Mouse (Mus musculus) heart, postnatal 10 days (tissue): ENCODE data around the gene Acad9. TPM values are rescaled to one million over a fixed set of nuclear protein-coding genes. Genes with fewer than 3 reads are reported as not detected.

ENCODE experiments used
- DNase-seq, 2 experiments: peaks; one replicate each; pipeline ENCODE4 v3.0.0; 2021
- intact Hi-C: fragments of 180-260 bp; cut with DNase I; formaldehyde crosslinking; loops from one replicate; pipeline ENCODE4 v1.15.1; 2025
- total RNA-seq, 2 experiments: library from RNA; stranded (reverse); gene quantifications; 2 replicates each; pipeline ENCODE4 v1.2.3; 2021

Gene Acad9
- 10 to 100 TPM; 57.4 to 58.4 TPM for total RNA-seq

DNA sequence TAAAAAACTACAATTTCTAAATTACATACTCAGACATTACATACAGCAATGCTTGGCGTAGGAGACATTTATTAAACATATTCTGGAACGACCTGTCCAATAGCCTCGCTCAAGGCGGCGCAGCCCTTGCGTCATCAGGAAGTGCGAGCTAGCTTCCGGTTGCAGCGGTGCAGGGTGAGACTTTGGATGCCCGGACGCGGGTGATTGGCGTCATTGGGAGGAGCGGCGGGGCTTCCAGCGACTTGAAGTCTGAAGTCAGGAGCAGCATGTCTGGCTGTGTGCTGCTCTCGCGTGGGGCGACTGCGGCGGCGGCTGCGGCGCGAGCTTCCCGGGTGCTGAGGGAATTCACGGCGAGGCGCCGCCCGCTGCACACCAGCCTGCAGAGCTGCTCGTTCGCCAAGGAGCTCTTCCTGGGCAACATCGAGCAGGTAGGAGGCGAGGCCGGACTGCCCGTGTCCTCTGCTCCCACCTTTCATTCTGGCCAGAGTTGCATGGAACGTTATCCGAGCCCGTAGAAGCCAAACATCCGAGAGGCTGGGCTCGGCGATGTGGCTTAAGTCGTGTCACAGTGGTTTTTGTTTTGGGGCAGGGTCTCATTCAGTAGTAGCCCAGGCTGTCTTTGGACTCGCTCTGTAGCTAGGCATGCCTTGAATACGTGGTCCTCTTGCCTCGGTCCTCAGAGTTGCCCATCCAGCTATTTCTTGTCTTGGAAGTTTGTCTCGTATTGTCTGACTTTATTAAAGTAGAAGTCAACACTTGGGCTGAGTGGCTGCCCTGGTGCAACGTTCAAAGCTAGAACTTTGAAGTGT is at the start of gene Acad9:
TSS of gene Acad9 (plus strand) at position 137 of the 809 bp plus-strand sequence.
- DNase-seq: peak; percentile 96 to 98
- intact Hi-C loops: loop anchor here (2.0 to 5.0 kb wide), 2 partner anchors 134 to 373 kb away; no protein-coding TSS in a partner anchor

DNA sequence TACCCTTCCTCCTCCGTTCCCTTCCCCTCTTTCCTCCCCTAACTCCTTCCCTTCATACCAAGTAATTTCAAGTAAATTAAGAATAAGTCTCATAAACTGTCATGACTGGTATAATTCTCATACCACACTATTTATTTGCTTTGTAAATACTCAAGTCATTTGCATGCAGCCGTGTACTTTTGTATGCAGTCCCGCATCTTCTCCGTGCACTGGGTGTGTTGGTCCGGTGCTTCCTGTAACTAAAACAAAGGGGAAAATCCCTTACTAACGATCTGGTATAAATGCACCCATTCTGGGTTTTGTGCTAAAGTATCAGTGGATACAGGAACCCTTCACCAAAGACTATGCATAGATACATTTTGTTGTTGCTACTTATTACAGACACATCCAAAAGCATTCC is 40.0 kb upstream of the Acad9 start:
- intact Hi-C loops: no loop called here
- DNase-seq: no peak

DNA sequence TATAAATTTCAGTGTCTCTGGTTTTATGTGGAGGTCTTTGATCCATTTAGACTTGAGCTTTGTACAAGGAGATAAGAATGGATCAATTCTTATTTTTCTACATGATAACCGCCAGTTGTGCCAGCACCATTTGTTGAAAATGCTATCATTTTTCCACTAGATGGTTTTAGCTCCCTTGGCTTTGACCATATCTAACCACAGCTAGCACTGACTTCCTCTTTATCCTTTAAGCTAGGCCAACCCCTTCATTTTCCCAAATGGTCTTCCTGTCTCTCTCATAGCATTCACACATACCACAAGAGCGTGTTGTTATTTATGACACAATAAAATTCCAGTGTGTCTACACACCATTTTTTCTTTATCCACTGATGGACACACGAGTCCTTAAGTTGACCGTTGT is 35.8 kb upstream of the Acad9 start:
- no peak for DNase-seq
- intact Hi-C loops: no loop called here

DNA sequence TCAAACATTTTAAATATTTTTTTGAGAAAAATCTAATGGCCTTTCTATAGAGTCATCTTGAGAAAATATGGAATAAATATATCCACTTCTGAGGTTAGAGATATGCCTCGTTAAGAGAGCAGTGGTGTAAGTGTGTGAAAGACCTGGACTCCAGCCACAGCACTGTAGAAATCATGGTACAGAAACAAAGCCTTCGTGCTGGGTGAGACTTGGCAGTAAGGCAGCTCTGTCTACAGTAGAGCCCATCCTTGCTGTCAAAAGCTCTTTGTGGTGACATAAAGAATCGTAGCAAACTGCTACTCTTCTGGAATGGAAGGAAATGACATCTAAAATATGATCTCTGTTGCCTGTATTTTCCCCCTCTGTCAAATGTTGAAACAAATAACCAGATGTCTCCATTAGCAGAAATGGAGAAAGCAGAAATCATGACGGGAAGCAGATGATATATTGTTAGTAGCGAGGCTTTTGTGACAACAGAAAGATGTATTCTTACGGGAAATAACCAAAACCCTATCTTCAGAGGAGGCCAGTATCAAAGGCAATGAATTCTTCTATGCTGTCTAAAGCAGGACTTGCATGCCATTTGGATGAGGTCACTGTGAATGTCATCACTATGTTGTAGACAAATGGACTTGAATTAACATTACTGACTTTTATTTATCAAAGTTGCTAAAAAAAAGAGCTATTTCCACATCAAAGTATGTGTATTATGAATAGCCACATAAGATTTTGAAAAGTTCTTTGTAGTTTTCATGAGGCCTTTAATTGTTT is 33.9 kb upstream of the Acad9 start:
- intact Hi-C loops: no loop called here
- DNase-seq: peak; percentile 5 to 8

DNA sequence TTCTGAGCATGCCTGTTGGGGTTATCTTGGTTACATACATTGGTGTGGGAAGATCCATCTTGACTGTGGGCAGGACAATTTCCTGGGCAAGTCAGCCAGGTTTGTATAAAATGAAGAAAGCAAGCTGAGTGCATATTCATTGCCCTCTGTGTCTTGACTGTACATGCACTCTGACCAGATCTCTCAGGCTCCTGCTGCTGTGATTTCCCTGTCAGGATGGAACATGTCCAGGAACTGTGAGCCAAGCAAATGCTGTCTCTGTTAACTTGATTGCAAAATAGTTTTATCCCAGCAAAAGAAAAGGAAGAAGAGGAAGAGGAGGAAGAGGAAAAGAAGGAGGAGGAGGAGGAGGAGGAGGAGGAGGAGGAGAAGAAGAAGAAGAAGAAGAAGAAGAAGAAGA is 21.3 kb upstream of the Acad9 start:
- intact Hi-C loops: no loop called here
- DNase-seq: no peak

DNA sequence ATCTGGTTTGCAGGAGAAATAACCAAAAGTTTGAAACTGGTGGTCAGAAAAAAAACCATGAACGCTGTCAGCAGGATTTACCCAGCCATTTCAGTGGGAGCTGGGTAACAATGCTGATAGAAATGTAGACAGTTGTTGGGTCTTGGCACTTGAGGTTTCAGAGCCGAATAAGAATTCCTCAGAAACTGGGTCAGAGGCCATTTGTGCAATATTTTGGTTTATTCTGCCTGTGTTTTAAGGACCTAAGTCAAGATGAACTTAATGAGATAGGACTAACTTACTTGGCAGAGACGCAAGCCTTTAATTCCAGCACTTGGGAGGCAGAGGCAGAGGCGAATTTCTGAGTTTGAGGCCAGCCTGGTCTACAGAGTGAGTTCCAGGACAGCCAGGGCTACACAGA is 20.7 kb upstream of the Acad9 start:
- DNase-seq: no peak

DNA sequence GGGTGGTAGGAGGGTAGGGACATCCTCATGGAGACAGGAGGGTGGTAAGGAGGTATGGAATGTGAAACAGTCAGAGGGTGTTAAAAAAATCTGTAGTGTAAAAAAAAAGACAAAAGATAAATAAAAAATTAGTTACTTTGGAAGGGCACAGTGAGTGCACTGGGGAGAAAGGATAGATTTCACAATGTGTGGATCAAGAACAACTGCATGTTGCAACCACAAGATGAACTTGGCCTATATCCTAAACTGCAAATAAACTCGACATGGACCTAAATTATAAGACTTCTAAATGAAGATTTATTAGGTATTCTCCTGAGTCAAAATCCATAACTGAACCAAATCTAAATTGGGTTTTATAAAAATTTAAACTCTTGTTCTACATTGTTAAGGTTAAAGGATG is 16.7 kb upstream of the Acad9 start:
- intact Hi-C loops: no loop called here
- DNase-seq: no peak

More for the DNA sequence above, 20.7 kb upstream of the Acad9 start:
- intact Hi-C loops: no loop called here

DNA sequence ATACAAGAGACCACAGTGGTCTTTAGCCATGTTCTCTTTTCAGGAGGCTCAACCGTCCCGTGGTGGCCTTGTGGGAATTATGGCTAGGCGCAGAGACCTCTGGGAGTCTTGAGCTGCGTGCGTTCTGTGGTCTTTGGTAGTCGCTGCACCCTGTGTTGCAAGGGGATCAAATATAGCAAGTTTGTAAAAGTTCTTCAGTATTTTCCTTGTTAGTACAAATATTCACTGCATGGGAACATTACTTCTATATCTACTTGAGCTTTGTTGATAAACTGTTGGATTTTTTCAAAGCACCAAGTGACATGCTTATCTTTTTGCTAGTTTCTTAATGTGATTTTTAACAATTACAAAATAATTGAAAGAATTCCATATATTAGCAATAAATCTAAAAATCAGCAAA is 12.3 kb upstream of the Acad9 start, which contains the start of gene Ccdc144b:
TSS of gene Ccdc144b (minus strand) at position 101 of the 400 bp plus-strand sequence.
- intact Hi-C loops: no loop called here
- no peak for DNase-seq

DNA sequence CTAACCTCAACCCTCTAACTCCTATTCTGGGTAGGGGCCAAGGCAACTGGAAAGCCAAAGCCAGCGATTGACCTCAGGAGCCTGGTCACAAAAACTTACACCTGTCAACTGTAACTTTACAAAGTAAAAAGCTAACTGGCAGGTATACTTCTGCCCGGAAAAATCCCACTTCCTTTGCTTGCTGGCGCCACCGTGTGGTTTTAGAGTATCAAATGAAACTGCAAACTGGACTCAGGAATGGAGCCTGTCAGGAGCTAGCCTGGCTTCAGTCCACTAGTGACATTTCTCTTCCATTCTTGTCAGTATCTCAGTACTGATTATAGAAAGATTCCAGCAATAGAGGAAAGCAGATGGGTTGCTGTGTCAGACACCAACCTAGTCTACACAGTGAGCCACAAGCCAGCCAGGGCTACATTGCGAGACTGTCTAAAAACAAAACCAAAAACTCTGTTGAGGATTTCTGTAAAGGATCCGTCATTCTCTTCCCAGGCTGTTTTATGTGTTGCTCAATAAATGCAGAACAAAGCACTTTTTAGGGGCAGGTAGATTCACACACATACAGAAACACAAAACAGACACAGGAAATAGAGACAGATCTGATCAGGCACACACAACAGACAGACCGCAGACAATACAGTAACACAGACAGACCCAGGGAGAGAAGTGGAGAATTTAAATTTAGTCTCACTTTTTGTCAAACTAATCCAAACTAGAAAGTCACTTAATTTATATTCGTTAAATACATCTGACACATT is 5.5 kb upstream of the Acad9 start:
- intact Hi-C loops: loop anchor here (1.0 to 5.0 kb wide), 3 partner anchors 63 to 308 kb away; partner anchors contain the start of gene Atp11b
- peak; percentile 65 to 86 for DNase-seq

DNA sequence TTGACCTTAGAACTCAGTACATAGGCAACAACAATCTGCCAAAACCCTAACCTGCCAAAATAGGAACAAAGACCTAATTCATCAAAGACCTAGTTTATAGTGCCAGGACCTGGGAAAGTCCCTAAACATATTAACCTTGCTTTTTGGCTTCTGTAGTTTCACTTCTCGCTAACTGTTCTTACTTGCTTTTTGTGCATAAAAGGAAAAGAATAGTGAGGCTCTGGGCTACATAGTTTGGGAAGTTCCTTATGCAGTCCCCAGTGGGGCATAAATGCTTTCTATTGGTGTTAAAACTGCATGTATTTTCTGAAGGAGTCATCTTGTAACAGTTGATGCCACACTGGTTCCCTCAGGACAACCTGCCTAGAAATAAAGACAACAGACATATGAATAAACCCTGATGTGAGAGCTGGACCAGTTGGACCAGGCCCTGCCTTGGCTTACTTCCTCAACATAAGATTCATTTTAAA is 1.2 kb upstream of the Acad9 start:
- no peak for DNase-seq
- intact Hi-C loops: loop anchor here (2.0 to 5.0 kb wide), 4 partner anchors 67 to 372 kb away; partner anchors contain the start of gene Atp11b

DNA sequence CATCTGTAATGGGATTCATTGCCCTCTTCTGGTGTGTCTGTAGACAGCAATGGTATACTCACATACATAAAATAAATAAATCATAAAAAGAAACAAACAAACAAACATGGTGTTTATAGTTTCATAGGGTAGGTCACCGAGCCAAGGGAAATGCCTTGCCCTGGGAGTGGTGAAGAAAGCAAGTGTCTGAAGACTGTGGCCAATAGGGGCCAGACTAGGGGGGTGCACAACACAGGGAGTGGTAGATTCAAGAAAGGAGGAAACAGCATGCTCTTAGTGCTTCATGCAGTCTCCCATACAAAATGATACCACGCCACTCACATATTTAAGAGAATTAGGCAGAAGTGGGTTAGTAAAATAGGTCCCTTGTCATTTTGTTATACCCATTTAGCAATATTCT is 613 bp upstream of the Acad9 start:
- intact Hi-C loops: loop anchor here (2.0 to 5.0 kb wide), 2 partner anchors 133 to 372 kb away; no protein-coding TSS in a partner anchor
- DNase-seq: no peak

DNA sequence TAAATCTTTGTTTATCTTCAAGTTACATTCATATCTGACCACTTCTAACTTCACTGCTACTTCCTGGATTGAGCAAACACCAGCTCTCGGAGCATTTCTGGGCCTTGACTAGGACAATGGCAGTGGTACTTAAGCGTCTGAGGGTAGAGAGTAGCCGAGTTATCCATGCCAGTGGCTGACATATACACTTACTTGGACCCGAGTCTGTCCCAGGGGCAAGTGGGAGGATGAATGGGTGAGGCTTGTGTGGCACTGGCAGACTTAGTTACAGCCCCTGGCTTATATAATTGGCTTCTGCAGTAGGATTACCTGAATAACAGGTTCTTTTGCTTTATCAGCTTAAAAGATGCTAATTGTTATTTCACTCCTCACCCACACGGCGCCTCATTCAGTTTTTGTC is 2.0 kb downstream of the Acad9 start:
- intact Hi-C loops: loop anchor here (5.0 kb wide), 1 partner anchor 135 kb away; no protein-coding TSS in a partner anchor
- DNase-seq: no peak

DNA sequence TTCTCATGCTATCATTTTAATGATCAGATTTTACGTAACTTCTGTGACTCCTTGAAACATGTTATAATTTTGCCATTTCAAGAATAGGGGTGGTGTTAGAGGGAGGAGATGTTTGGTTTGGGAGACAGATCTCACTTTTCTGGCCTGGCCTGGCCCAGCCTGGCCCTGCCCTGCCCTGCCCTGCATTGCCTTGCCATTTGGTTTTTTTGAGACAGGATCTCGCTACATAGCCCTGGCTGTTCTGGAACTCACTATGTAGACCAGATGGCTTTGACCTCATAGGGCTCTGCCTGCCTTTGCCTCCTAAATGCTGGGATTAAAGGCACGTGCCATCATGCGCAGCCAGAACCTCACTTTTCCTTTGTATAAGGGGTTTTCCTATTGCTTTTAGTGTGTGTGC is 4.7 kb downstream of the Acad9 start:
- intact Hi-C loops: no loop called here
- no peak for DNase-seq

DNA sequence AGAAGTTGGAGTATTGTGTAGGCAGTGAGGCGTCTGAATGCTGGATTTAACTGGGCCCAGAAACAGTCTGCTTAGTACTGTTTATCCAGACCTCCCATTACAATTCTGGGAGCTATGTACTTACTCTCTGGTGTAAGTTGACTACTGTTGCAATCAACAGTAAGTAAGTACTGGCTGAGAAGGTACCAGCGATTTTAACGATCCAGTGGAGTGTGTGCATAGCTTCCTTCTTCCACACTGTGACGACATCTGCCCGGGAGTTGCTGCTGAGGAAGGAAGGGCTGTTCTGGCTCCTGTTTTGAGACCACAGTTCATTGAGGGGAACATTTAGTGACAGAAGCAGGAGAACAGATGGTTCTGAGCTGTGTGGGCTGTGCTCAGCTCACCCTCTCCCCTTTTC is 5.3 kb downstream of the Acad9 start:
- DNase-seq: no peak
- intact Hi-C loops: no loop called here

DNA sequence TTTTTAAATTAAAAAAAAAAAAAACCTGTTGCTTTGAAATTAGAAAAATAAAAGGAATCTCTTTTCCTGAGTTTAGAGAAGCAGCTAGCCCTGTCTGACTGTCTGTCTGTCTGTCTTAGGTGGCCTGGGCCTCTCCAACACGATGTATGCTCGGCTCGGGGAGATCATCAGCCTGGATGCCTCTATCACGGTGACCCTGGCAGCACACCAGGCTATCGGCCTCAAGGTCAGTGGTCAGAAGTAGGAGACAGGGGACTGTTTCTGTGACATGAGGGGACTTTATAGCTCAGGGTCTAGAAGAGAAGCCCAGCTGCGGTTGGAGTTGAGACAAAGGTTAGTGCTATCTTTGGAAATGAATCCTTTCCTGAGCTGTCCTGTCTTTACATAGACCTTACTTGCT is 8.5 kb downstream of the Acad9 start:
- no peak for DNase-seq
- intact Hi-C loops: no loop called here

DNA sequence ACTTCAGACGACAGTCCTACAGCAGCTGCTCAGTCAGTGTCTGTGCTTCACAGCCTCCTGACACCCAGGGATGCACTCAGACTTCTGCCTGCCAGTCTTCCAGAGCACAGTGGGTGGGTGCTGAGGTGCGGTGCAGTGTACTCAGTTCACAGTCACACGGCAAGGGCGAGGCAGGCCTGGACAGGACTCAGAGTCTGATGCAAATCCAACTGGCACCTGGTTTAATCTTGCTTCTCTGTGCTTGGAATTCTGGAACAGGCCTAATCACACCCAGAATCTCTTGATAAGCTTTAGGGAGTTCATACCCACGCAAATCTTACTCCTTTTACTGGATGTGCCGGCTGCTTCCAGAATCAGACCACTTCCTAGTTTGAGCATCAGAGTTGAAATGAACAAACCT is 9.7 kb downstream of the Acad9 start:
- no peak for DNase-seq
- intact Hi-C loops: no loop called here

DNA sequence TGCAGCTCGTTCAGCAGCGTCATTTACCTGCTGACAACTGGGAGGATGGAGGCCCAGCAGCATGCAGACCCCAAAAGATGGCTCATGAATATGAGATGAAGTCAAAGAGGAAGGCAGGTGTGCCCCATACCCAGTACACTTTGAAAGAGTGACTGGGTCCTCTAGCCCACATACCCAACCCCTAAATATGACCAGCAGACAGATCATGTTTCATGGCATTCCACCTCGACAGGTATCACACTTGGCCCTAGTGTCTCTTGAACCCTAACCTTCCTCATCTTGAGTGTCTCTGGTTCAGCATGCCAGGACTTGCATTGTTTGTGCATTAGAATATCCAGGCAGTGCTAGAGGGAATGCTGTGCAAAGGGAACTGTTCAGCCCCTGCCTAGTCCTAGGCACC is 11.6 kb downstream of the Acad9 start:
- intact Hi-C loops: no loop called here

DNA sequence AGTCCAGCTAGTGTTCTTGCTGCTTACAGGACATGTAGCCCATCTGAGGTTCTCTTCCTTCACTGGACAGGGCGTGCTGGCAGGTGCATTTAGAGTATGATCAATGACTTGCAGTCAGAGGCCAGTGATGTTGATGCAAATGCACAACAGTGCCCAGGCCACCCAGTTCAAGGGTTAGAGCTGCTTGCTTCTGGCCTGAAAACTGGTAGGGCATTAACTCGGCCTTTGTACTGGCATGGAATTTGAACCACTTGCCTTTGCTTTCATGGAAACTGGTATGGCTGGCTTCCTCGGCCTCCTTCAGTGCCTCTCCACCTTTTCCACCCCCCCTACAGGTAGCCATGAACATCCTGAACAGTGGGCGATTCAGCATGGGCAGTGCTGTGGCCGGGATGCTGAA is 14.1 kb downstream of the Acad9 start:
- intact Hi-C loops: no loop called here
- no peak for DNase-seq

More for the DNA sequence above, 11.6 kb downstream of the Acad9 start:
- no peak for DNase-seq

DNA sequence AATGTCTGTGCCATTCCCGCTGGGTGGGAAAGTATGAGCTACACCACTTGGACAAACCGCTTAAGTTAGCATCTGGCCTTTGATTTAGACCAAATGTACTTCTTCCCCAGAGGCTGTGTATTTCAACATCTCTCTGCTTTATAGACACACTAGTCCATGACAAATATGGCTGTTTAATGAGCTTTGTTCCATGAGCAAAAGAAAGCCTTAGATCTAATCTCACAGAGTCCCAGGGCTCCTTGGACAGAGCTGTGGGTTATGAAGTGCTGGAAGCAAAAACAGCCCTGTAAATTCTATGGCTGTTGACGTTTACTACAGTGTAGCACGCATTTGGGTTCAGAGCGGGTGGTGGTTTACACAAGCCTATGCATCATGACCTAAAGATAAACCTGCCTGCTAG is 15.0 kb downstream of the Acad9 start:
- intact Hi-C loops: no loop called here
- DNase-seq: no peak

DNA sequence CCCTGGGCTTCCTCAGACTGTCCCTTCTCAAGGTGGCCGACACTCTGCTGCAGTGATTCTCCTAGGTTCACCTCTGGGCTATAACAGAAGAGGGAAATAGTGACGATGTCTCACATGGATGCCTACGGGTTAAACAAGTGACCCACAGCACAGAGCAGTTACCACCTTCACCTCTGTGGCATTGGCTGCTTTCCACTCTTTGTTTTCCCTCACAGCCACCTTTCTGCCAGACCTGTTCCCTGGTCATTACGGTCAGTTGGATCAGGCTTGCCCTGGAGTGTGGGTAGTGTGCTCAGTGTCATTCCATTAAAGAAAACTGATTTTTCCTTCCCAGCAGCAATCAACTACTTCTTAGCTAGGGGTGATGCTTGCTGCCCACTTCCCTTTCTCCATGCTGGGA is 17.1 kb downstream of the Acad9 start:
- intact Hi-C loops: no loop called here
- no peak for DNase-seq

DNA sequence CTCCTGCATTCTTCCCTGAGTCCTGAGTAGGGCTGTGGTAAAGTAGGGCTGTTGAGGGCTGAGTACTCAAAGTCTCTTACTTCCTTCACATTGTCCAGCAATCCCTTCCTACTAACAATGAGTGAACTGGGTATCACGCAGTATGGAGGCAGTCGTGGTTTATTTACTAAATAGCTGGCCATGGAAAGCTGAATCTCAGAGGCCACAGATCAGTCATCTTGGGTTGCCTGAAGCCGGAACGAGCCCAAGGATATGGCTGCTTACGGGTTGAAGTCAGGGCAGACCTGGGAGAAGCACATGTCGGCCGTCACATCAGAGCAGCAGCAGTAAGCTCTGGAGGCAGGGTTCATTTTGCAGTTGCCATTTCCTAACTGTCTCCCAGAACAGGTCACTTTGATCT is 17.6 kb downstream of the Acad9 start:
- no peak for DNase-seq
- intact Hi-C loops: no loop called here
